Mouse (Mus musculus): ENCODE results near the gene Kmt5c. TPM values are rescaled to one million over a fixed set of nuclear protein-coding genes. Genes with fewer than 3 reads are reported as not detected.
A peak's percentile ranks its signal among the peaks of the same experiment; 100 is the strongest.

The Kmt5c gene
- polyA plus RNA-seq, 1 experiment from 2014 or later: 79.0 TPM

DNA sequence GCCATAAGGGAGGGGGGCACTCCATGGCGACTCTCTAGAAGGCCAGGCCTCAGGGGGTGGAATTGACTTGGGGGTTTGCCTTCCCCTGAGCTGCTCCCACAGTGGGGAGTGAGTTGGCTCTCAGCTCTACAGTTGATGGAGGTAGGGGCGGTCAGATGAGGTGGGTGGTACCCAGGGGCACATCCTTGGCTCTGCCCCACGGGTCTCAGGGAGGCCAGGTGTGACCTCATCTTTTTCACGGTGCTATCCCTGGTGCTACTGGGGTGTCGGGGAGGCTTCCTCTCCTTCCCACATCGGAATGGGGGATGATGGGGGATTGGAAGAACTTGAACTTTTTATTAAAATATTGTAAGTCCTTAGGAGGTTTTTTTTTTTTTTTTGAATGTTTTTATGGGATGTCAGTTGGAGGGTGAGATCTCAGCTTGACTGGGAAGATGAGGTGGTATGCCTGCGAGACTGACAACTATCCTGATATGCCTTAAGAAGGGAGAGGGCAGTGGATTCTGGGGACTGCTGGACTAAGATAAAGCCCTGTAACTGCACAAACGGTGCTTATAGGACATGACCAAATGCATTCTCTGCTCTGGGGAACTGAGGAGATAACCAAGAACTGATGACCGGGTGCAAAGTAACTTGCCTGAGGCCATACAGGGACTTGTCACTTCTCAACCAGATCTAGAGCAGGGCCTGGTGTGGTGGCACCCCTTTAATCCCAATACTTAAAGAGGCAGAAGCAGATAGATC is 7.4 kb downstream of the Kmt5c start:
- no peaks in the 10 kb centered on the region for H3K9me3 ChIP-seq (replicated peaks)
- H3K4me3 ChIP-seq: peak overlapping the region; percentile 10
- ATAC-seq: peak; percentile 81
- H3K27me3 ChIP-seq (replicated peaks): no peaks in the 10 kb centered on the region
- 28% methylated on average over 9 of the region's 9 CpGs for WGBS (ENCODE audit: insufficient replicate concordance)
- peaks cover 100% of the 10 kb centered on the region for H3K4me1 ChIP-seq
- peak overlapping the region; percentile 72 for H3K9ac ChIP-seq
- H3K27ac ChIP-seq: peak overlapping the region; percentile 98
- H3K4me2 ChIP-seq: peak overlapping the region; percentile 67
- H3K36me3 ChIP-seq: peaks cover 74% of the 10 kb centered on the region

DNA sequence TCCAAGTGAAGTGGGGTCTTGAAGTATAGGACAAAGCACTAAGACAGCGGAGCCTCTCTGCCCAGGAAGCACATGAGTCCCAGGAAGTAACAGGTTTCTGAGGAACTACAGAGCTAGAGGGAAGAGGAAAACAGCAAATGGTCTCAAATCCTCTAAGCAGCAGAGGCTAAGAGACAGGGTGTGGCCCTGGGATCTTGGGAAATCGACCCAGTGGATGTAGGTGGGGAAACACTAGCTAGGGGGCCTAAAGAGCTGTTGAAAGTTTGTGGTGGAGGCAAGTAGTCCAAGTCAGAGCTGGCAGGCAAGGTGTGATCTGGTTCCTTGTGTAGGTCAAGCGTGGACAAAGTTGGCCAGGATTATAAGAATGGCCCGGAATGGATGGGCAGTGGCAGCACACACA is 8.4 kb downstream of the Kmt5c start:
- no peak for ATAC-seq
- Histone ChIP-seq H3K27me3 (replicated peaks) (no peaks in the 10 kb centered on the region), H3K36me3 (peaks cover 64% of the 10 kb centered on the region), H3K4me3 (no peak overlapping the region), H3K9ac (peak overlapping the region; percentile 60), H3K9me3 (replicated peaks) (no peaks in the 10 kb centered on the region), H3K27ac (peak overlapping the region; percentile 98), H3K4me2 (peak overlapping the region; percentile 67), H3K4me1 (peaks cover 100% of the 10 kb centered on the region)
- WGBS (ENCODE audit: insufficient replicate concordance): 71% methylated on average over 4 of the region's 4 CpGs

DNA sequence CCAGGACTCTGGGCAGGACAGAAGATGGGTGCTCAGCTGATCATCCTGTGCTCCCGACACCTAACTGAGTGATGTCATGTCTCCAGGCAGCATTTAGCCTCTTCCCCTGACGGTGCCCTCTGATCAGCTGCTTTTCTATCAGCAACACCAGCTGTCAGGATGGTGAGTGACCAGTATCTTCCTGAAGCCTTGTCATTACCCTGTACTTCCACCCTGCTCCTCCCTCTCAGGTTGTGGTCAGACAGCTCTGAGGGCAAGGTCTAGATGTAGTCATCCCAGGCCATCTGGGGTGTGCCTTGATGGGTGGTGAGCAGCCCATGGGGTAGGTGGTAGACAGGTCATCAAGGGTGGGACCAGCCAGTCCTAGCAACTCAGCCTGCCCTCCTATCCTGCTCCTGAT is 9.3 kb downstream of the Kmt5c start:
- Histone ChIP-seq H3K4me2 (peak overlapping the region; percentile 67), H3K4me1 (peaks cover 93% of the 10 kb centered on the region), H3K4me3 (no peak overlapping the region), H3K9ac (peak overlapping the region; percentile 60), H3K27ac (peak overlapping the region; percentile 98), H3K36me3 (peaks cover 56% of the 10 kb centered on the region), H3K27me3 (replicated peaks) (no peaks in the 10 kb centered on the region; the same call in 1 of the 2 replicates), H3K9me3 (replicated peaks) (no peaks in the 10 kb centered on the region)
- WGBS (ENCODE audit: insufficient replicate concordance): 45% methylated on average over 2 of the region's 2 CpGs
- ATAC-seq: peak; percentile 19

DNA sequence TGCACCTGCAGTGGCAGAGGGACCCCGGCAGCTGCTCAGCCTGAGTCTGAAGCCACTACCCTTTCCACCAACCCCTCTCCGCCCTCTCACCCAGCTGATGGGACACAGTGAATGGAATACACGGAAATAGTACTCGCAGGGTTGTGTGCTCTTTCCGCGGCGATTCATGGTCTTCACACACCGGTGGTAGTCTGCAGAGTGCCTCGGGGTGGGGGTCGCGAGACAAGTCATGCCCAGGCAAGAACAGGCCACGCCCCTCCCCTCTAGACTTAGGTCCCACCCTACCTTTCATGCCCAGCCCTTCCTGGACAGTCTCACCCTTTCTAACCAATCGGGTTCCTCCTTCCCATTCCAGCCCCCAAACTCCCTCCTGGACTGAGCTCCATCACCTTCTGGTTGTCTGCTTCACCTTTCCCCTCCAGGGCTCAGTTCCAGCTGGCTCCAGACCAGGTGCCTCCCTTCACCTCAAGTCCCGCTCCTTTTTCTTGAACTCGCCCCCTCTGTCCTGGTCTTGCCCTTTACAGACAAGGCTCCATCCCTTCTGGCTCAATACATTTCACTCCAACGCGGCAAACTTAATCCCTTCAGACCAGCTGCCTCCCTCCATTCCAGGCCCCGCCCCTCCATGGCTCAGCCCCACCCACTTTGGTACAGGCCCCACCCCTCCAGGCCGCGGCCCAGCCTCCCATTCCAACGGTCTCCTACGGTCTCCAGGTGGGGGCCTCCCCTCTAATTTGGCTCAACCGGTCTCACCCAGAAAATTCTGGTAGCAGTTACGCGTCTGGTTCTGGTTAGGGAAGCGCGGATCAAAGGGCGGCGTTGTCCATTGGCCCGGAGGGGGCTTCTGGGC is 12.3 kb downstream of the Kmt5c start:
- H3K4me1 ChIP-seq: peaks cover 62% of the 10 kb centered on the region
- H3K27me3 ChIP-seq (replicated peaks): no peaks in the 10 kb centered on the region; the same call in 1 of the 2 replicates
- peaks cover 27% of the 10 kb centered on the region for H3K36me3 ChIP-seq
- H3K9ac ChIP-seq: peak overlapping the region; percentile 81
- H3K4me3 ChIP-seq: peak overlapping the region; percentile 73
- H3K4me2 ChIP-seq: peak overlapping the region; percentile 94
- H3K9me3 ChIP-seq (replicated peaks): peaks cover 7% of the 10 kb centered on the region; the same call in 1 of the 2 replicates
- peak overlapping the region; percentile 90 for H3K27ac ChIP-seq
- 2% methylated on average over 30 of the region's 30 CpGs for WGBS (ENCODE audit: insufficient replicate concordance)
- ATAC-seq: peak; percentile 76

DNA sequence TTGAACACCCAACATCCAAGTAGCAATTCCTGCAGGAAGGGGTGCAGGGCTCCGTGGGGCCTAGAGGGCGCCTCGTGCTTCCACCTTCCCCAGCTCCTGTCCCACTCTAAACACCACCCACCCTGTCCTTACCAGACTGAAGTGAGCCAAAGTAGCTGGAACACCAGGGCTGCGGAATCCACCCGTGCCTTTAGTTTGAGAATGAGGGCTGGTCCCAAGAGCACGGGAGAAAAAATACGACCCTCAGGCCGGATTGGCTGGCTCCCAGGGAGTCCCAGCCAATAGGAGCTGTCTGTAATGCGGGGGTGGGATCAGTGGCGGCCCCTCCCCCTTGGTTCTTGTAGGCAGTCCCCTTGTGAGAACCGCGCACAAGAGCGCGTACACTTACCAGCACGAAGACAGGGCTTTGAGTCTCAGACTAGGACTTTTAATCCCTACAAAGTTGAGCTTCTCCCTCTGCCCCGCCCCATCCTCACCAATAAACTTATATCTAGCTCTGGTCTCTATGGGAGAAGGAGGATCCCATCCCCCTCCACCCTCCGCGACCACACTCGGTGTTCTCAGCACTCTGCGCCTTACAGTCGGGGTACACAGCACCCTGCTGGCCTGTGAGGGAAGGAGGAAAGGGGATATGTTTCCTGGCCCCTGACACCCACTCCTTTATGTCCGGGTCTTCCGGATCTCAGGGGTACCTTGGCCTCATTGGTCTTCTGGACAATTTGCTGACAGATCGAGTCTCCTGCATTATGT is 13.1 kb downstream of the Kmt5c start, which contains the start of gene Cox6b2:
Gene Cox6b2, minus strand, starts transcription at position 274 of the 750 bp plus-strand sequence.
- H3K4me3 ChIP-seq: peak within 1 kb of the TSS; percentile 73
- peak within 1 kb of the TSS; percentile 81 for H3K9ac ChIP-seq
- H3K27ac ChIP-seq: peak within 1 kb of the TSS; percentile 90
- WGBS (ENCODE audit: insufficient replicate concordance): 5% methylated on average over 24 of the region's 24 CpGs
- H3K4me2 ChIP-seq: peak within 1 kb of the TSS; percentile 94
- H3K4me1 ChIP-seq: peaks cover 54% of the 10 kb centered on the region
- H3K27me3 ChIP-seq (replicated peaks): peaks cover 3% of the 10 kb centered on the region; the same call in 1 of the 2 replicates
- peak; percentile 84 for ATAC-seq
- peaks cover 7% of the 10 kb centered on the region; the same call in 1 of the 2 replicates for H3K9me3 ChIP-seq (replicated peaks)
- peaks cover 27% of the 10 kb centered on the region for H3K36me3 ChIP-seq

DNA sequence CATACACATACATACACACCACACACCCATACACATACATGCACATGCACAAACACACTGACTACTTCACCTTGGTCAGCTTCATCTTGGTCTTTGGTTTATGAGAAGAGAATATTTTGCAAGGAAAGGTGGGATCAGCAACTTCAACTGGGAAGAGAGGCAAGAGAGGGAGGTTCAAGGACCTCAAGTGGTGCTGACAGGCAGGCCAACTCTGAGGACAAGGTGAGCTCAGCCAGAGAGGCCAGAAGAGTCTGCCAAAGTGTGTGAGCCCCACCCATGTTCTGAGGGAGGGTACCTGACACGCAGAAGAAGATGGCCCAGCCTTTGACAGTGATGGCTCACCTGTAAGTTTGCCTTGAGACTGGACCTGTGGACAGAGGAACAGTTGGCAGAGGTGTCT is 19.8 kb downstream of the Kmt5c start:
- Histone ChIP-seq H3K4me1 (no peaks in the 10 kb centered on the region), H3K9me3 (replicated peaks) (peaks cover 7% of the 10 kb centered on the region; the same call in 1 of the 2 replicates), H3K9ac (no peak overlapping the region), H3K36me3 (no peaks in the 10 kb centered on the region), H3K4me3 (no peak overlapping the region), H3K27ac (no peak overlapping the region), H3K4me2 (no peak overlapping the region), H3K27me3 (replicated peaks) (peaks cover 42% of the 10 kb centered on the region)
- 28% methylated on average over 1 of the region's 1 CpGs for WGBS (ENCODE audit: insufficient replicate concordance)
- no peak for ATAC-seq

DNA sequence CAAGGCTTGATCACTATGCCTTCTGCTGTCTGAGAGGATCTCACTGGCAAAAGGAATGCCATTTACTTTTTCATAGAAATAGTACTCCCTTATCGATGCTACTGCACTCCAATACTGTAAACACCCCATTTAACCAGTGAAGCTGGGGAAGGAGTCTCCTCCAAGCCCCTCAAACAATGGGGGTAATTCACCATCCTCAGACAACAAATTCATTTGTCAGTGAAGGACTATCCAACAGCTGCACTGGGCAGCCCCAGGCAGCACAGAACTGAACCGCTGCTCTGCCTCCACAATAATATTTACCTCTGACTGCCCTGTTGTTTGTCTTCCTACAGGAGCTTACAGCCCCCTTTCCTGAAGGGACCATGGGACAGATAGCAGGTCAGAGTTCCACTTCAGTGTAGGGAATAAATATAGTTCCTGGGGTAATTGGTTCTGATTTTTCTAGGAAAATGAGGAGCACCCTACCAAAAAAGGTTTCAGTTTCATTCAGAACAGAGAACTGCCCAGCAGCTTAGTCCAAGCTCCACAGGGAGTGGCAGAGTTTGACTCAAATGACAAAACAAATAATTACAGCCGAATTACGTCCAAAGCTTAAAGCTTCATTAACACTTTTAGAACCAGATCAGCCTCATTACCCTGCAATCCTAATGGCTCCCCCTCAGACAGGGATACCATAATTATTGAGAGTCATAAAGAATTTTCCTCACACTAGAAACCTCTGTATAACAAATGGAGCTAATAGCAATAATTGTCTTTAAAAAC is 25.2 kb downstream of the Kmt5c start:
- peaks cover 48% of the 10 kb centered on the region for H3K27me3 ChIP-seq (replicated peaks)
- WGBS (ENCODE audit: insufficient replicate concordance): 43% methylated on average over 4 of the region's 4 CpGs
- H3K36me3 ChIP-seq: no peaks in the 10 kb centered on the region
- peak overlapping the region; percentile 2; the same call in 1 of the 2 replicates for H3K4me2 ChIP-seq
- ATAC-seq: no peak
- H3K9ac ChIP-seq: no peak overlapping the region
- no peak overlapping the region for H3K27ac ChIP-seq
- H3K4me3 ChIP-seq: no peak overlapping the region
- H3K4me1 ChIP-seq: no peaks in the 10 kb centered on the region
- H3K9me3 ChIP-seq (replicated peaks): no peaks in the 10 kb centered on the region

DNA sequence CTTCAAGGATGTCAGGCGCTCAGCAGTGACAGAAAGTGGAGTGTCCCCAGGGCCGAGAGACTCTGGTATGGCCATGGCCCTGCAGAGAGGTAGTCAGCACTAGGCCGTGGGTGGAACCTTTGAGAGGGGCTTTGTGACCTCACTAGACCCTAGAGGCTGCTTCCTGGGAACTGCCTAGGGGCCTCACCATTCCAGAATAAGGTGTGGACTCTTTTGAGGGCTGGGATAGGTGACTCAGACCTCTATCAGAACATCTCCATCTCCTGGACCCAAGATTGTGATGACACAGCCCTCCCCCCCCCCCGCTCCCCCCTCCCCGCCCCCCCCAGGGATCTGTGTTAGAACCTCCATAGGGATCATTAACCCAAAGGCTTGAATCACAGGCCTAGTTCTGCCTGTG is 31.3 kb downstream of the Kmt5c start, which contains the start of gene Fam71e2:
Gene Fam71e2, minus strand, starts transcription at position 101 of the 400 bp plus-strand sequence.
- Histone ChIP-seq H3K27ac (no peak within 1 kb of the TSS), H3K36me3 (no peaks in the 10 kb centered on the region), H3K4me1 (no peaks in the 10 kb centered on the region), H3K9ac (no peak within 1 kb of the TSS), H3K27me3 (replicated peaks) (peaks cover 66% of the 10 kb centered on the region), H3K4me3 (no peak within 1 kb of the TSS), H3K9me3 (replicated peaks) (no peaks in the 10 kb centered on the region), H3K4me2 (no peak within 1 kb of the TSS)
- WGBS (ENCODE audit: insufficient replicate concordance): 53% methylated on average over 3 of the region's 5 CpGs
- ATAC-seq: no peak

DNA sequence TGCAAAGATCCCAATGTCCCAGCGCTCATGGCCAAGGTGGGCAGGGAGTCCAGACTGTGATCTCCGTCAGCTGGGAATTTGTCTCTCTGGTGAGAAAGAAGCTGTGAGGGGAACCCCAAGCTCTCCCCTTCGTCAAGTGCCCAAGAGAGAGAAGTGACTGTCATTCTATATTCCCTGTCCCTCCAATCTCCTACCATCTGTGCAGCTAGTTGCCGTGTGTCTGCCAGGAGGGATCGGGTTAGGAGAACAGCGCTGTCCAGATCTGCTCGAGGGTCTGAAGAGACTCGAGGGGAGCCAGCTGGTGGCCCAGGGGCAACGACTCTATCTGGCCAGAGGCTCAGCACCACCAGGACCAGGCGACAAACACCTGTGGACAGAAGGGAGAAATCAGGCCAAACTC is 36.2 kb downstream of the Kmt5c start:
- H3K27me3 ChIP-seq (replicated peaks): peaks cover 96% of the 10 kb centered on the region
- no peak for ATAC-seq
- 42% methylated on average over 10 of the region's 10 CpGs for WGBS (ENCODE audit: insufficient replicate concordance)
- no peaks in the 10 kb centered on the region for H3K9me3 ChIP-seq (replicated peaks)
- H3K9ac ChIP-seq: no peak overlapping the region
- no peaks in the 10 kb centered on the region for H3K36me3 ChIP-seq
- H3K4me2 ChIP-seq: no peak overlapping the region
- H3K4me3 ChIP-seq: no peak overlapping the region
- H3K4me1 ChIP-seq: peaks cover 20% of the 10 kb centered on the region
- H3K27ac ChIP-seq: no peak overlapping the region

DNA sequence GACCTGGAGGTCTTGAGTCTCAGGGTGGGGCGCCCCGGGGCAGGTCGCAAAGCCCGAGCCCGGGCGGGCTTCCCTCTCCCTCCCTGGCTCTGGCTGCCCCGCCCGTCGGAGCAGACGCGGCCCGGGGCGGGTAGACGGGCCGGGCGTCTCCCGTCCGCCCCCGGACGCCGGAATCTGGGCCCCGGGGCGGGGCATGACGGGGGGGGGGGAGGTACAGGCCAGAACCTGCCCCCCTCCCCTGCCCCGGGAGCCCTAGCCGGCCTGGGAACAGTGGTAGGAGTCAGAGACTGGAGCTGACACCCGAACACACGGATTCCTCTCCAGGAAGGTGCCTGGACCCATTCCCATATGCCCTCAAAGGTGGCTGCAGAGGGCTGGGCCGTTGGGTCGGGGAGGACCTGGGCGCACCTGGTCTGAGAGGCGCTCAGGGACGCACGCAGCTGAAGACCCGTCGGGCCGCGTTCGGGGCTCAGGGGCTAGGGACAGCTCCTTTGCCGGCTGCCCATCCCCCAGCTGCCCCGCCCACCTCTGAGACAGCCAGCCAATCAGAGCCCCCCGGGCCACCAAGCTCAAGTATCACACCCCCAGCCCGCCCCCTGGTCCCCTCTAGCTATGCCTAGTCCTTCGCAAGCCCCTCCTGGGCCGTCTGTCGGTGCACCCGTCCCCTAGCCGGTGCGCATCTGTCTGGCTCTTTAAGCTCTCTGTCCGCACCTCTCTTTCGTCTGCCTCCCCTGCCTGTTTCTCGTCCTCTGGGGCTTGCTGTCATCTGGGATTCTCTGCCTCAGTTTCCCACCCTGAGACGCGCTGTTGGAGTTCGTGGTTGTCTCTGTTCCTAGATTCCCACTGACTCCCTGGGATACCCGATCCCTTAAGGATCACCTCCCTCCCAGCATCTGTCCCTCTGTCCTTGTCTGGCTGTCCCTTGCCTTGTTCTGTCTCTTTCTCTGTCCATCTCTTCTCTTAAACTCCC is 37.2 kb downstream of the Kmt5c start:
- Histone ChIP-seq H3K9me3 (replicated peaks) (no peaks in the 10 kb centered on the region), H3K4me2 (peak overlapping the region; percentile 66), H3K4me3 (peak overlapping the region; percentile 44), H3K36me3 (no peaks in the 10 kb centered on the region), H3K27me3 (replicated peaks) (peaks cover 96% of the 10 kb centered on the region), H3K4me1 (peaks cover 20% of the 10 kb centered on the region), H3K9ac (peak overlapping the region; percentile 17; the same call in 1 of the 2 replicates), H3K27ac (no peak overlapping the region)
- ATAC-seq: peak; percentile 41
- WGBS (ENCODE audit: insufficient replicate concordance): 2% methylated on average over 53 of the region's 56 CpGs
